Mouse (Mus musculus): ENCODE measurements around the gene Tob2. TPM values are rescaled to one million over a fixed set of nuclear protein-coding genes. Genes with fewer than 3 reads are reported as not detected.

The Tob2 gene
- total RNA-seq, 4 experiments from 2014 or later: 26.6 to 40.2 (median 33.5) TPM

DNA sequence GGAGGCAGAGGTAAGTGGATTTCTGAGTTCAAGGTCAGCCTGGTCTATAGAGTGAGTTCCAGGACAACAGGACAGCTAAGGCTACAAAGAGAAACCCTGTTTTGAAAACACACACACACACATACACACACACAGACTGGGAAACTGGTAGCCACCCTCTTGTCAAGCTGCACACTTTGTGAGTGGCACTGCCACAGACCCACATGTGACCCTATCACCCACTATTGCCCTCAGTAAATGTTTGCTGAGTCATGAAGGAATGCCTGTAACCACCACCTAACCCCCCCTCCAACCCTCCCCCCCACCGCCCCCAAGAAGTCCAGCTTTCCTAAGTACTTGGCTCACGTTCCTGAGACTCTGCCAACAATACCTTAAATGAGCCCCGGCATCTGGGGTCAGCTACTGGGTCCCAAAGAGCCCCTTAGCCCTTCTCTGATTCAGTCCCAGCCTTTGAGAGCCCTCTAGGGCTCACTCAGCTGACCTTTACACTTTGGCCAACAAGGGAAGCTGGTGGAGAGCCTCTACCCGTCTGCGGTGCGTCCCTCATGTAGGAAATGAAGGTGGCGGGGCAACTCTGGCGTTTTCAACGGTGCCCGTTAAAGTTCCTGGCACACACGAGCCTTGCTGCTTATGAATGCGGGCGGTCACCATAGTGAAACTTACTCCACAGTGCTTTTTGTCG lies 19.9 kb downstream of the Tob2 start:
- DNase-seq (ENCODE audit: low spot score in 2 of 2): no peak

DNA sequence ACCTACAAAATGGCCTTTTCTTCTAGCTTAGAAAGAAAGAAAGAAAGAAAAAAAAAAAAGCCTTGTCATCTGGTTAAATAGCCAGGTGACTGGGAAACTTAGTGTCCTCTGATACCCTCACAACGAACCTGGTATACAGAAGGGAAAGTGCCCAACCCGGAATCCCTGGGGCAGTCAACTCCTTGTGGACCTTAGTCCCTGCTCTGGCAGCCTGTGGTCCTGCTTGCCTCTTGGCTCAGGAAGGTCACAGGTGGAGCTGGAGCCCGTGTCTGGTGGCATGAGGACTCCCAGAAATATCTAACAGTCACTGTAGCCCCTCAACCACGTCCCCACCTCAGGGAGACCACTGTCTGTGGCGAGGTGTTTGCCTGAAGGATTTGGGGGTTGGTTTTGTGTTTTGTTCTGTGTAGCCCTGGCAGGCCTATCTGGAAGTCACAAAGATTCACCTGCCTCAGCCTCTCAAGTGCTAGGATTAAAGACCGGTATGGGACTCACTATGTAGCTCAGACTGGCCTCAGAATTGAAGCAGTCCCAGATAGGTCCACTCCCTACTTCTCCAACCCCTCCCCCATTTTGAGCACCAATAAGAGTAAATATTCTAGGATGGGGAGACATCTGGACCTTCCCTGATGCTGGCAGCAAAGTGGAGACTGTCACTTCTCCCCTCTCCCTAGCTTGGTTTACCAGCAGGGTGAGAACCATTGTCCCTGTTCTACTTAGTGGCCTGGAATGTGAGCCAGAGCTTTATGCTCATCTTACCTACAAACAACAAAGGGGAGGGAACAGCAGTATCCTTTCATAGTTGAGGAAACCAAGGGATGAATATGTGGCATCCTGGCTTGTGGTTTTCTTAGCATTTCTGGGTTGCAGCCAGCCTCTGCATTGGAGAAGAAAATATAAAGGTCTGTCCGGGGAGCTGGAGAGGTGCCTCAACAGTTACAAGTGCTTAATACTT lies 21.4 kb downstream of the Tob2 start:
- DNase-seq (ENCODE audit: low spot score in 2 of 2): no peak

DNA sequence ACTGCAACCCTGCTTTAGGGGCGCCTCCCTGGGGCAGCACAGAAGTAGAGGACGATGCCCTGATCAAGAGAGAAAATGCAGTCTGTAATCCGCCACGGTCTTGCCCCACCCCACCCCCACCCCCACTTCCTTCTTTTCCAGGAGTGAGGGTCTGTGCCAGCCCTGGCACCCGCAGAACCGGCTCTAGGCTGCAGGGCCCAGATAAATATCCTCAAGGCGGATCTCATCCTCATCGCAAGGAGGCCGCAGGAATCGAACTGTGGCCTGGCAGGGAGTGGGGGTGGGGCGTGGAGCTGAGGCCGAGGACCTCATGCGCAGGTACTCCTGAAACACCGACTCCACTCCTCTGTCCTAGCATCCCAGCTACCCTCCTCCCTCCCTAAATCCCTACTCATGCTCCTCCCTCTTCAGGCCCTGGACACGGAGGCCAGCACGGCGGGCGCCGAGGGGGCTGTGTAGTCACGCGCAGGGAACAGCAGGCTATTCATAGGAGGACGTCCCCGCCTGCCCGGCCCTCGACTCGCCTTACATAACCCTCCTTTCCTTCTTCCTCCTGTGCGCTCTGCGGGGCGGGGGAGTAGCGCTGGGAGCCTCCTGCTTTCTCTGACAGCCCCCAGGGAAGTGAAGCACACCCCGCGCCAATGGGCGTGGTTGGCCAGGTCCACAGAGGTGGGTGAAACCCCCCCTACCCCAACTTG lies 22.3 kb downstream of the Tob2 start:
- peak; percentile 75 to 95 for DNase-seq (ENCODE audit: low spot score in 2 of 2)

DNA sequence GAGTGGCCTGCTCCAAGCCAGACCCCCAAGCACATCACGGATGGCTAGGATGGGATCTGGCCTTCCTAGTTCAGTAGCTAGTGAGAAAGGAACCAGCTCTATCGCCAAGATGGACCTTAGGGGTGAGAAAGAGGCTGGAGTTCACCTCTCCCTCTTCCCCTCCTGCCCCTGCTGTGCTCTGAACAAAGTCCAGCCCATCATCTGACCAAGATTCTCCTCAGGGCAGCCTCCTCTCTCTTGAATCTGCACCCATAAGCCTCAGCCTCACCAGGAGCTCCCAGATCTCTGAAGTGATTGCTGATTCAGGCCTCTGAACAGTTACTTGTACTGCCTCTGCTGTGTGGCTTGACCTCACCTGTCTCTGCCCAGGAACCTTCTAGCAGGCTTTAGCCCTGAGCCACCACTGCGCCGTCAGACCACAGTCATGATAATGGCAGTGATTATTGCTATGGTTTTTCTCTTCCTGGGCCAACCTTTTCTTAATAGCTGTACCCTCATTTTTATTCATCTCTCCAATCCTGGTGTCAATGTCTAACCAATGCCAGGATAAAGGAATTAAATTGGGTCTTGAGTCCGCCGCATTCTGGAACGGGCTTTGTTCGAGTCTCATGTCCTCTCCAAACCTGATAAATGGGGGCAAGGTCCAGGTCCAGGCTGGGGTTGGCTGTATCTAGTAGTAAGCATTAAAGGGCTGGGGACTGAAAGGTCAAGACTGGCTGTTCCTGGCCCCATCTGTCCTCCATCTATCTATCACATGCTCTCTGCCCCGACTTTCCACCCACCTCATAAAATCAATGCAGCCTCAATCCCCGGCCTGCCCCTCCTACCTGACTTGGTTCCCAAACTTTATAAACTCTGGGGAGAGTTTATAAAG lies 23.4 kb downstream of the Tob2 start:
- no peak for DNase-seq (ENCODE audit: low spot score in 2 of 2)

DNA sequence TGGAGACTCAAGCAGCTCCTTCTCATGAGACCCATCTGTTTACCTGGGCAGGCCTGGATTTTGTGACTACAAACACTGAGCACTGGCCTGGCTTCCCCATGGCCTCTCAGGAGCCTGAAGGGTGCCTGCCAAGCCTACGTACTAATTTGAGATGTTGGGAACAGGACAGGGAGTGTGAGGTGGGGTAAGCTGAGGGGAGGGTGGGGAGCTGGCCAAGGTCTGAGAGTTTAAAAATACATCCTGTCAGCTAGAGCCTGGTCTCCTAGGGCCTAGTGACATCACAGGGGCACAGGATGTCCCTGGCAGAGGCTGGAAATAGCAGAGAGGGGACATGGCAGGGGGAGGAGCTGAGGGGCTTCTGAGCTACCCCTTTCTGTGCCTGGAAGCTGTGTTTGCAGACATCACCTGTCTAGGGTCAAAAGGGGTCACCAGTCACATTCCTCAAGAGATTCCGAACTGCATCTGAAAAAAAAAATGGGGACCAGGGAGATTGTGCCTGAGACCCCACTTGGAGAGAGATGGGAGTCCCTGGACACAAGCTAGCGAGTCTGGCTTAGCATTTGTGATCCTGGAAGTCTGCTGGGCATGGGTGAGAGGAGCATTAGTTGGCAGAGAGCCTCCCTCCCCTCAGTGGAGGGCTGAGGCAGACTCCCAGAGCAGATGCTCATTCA lies 24.3 kb downstream of the Tob2 start:
- DNase-seq (ENCODE audit: low spot score in 2 of 2): no peak

DNA sequence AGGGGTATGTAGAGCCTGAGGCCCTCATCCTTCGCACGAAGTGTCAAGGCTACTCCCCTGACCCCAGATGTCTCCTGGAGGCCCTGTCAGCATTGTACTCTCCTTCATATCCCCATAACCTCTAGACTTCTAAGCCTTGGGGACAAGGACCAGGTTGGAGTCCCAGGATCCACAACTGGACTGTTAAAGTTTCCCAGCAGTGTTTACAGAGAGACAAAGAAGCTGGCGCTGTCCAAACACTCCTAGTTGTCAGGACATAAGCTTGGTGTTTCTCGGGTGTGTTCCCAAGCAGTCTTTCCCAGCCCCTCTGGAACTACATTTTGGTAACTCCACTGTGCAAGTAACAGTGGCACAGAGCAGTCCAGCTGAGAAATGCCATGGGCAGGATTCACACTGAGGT lies 25.1 kb downstream of the Tob2 start:
- DNase-seq (ENCODE audit: low spot score in 2 of 2): no peak

DNA sequence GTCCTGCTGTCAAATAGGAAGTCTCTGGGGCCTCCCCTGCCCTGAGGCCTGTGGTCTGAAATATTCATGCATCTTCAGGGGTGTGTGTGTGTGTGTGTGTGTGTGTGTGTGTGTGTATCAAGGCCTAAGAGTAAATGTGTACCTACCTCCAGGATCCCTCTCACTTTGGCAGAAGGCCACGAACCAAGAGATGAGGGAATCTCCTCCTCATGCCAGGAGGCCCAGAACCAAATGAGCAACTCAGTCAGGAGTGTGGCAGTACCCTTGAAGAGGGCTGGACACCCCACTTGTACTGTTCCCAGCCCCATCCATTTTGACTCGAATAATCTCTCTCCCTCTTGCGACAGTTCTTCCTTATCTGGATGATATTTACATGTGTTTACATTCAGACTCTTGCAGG lies 26.4 kb downstream of the Tob2 start:
- DNase-seq (ENCODE audit: low spot score in 2 of 2): no peak

DNA sequence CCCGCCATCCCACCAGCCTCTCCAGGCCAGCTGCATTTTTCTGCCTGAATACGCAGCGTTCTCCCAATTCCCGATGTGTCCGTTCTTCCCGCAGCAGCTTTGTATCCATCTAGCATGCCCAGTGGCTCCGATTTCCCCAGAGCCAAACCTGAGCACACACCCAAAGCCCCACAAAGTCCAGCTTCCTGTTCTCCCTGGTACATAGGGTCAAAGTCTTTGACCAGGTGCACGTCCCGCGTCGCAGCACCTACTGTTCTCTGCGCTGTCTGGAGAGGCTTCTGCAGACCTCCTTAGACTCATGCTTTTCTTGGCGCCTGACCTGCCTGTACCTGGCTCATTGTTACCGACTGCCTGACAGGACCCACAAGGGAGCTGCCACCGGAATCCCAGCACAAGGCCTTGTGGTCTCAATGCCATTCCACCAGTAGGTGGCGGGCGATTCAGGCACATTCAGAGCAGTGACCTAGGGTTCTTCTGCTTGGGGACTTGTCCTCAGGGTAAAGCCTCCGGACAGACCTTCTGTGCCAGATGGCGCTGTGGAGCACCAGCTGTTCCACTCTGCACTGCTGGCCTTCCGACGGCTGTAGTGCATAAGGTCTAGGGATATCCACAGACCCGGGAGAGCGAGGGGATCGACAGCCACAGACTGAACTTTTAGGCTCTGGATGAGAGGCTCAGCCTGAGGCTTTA lies 27.3 kb downstream of the Tob2 start:
- peak; percentile 73 to 80 for DNase-seq (ENCODE audit: low spot score in 2 of 2)

DNA sequence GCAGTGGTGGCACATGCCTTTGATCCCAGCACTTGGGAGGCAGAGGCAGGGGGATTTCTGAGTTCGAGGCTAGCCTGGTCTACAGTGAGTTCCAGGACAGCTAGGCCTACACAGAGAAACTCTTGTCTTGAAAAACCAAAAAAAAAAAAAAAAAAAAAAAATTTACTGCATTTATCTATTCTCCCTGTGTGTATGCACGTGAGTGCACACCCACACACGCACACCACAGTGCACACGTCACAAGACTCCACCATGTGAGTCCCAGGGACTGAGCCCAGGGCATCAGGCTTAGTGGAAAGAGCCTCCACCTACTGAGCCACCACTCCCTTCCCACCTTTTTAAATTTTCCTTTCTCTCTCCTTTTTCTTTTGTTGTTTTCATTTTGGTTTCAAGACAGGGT lies 28.1 kb downstream of the Tob2 start:
- DNase-seq (ENCODE audit: low spot score in 2 of 2): no peak

DNA sequence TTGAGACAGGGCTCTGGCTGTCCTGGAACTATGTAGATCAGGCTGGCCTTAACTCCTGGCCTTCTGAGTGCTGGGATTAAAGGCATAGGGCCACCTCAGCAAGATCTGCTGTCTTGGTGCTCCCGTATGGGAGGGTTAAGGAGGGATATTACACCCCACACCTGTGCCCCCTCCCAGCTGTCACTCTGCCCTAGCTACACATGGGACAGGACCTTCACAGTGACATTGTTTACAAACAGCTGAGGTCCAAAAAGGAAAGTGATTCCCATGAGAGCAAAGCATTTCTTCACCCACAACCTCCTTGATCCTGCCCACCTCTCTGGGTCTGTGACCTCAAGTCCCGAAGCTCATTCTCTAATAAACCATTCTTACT lies 29.4 kb downstream of the Tob2 start:
- no peak for DNase-seq (ENCODE audit: low spot score in 2 of 2)

DNA sequence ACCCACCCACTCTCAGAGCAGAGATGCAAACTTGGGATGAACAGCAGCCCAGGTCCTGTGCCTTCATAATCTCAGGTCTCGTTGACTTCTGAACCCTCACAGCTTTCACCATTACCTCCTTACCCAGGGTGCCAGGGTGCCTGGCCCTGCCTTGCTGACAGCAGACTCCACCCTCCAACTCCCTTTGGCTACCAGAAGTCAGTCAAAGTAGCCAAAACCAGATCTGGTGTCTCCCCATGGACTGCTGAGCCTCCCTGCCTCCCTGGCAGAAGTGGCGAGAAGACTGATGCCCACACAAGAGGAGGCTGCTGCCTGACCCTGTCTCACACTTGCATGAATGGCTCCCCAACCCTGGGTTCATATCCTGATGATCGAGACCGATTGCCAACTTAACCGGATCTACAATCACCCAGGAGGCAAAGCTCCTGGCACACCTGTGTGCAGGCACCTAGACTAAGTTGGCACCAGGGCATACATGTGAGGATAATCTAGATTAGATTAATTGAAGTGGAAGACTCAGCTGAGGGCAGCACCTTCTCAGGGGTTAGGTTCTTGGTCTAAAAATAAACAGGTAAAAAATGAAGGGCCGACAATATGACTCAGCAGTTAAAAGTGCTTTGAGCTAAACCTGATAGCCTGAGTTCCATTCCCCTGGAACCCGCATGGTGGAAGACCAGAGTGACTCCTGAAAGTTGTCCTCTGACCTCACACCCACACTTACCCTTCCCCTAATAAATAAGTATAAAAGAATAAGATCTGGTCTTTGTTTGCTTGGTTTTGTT lies 30.0 kb downstream of the Tob2 start:
- no peak for DNase-seq (ENCODE audit: low spot score in 2 of 2)

DNA sequence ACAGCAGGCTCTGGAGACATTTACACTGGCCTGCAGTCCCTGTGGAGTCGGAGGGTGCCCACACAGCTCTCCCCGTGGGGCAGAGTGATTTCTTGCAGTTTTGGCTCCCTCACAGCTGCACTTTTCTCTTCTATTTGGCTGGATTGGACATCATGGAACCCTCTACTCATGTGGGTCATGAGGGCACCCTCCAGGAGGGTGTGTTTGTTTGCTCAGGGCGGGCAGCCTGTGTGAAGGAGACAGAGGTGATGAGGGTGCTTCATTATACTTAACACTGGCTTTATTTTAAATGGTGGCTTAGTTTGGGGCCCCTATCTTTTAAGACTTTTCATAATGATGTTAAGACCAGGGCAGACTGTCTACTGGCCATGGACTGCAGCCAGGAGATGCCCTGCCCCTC lies 33.8 kb downstream of the Tob2 start:
- DNase-seq (ENCODE audit: low spot score in 2 of 2): no peak

DNA sequence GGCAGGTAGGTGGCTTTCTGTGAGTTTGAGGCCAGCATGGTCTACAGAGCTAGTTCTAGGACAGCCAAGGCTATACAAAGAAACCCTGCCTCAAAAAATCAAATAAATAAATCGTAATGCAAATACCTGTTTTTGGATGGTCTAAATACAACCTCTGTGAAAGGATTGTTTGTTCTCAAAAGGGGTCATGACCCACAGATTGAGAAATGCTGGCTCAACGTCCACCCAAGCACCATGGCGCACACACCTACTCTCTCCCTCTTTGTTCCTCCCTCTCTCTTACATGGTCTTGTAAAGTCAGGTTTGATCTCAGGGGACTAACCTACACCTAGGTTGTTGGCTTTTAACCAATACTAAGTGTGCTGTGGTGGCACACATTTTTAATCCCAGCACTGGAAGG lies 36.0 kb downstream of the Tob2 start:
- no peak for DNase-seq (ENCODE audit: low spot score in 2 of 2)

DNA sequence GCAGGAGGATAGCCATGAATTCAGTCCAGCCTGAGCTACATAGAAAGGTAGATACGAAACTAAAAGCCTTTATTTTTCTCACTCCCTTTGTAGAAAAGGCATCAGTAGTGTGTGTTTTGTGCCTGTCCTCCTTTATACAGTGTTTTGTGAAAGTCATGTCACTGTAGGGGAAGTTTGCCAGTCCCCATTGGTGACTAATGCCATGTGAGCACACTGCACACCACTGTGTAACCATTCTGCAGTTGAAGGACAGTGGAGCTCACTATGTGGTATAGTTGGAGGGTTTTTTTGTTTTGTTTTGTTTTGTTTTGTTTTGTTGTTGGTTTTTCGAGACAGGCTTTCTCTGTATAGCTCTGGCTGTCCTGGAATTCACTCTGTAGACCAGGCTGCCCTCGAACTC lies 40.2 kb downstream of the Tob2 start:
- no peak for DNase-seq (ENCODE audit: low spot score in 2 of 2)

DNA sequence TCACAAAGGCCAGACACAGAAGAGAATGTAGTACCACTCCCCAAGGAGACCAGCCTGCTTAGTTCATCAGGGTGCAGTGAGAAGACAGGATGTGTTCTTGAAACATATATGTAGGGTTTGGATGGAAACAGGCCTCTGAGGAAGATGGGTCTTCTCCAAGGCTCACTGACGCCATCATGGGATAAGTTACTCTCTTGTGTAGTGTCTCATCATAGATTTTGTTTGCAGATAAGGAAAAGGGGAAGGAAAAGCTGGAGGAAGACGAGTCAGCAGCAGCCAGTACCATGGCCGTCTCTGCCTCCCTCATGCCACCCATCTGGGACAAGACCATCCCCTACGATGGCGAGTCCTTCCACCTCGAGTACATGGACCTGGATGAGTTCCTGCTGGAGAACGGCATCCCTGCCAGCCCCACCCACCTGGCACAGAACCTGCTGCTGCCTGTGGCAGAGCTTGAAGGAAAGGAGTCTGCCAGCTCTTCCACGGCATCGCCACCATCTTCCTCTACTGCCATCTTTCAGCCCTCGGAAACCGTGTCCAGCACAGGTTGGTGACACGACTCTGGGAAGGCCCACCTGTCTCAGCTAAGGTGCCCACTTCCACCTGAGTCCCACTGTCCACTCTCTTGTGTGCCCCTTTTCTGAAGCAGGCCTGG lies 43.8 kb downstream of the Tob2 start:
- peak in 1 of 2 experiments; percentile 46 for DNase-seq (ENCODE audit: low spot score in 2 of 2)

DNA sequence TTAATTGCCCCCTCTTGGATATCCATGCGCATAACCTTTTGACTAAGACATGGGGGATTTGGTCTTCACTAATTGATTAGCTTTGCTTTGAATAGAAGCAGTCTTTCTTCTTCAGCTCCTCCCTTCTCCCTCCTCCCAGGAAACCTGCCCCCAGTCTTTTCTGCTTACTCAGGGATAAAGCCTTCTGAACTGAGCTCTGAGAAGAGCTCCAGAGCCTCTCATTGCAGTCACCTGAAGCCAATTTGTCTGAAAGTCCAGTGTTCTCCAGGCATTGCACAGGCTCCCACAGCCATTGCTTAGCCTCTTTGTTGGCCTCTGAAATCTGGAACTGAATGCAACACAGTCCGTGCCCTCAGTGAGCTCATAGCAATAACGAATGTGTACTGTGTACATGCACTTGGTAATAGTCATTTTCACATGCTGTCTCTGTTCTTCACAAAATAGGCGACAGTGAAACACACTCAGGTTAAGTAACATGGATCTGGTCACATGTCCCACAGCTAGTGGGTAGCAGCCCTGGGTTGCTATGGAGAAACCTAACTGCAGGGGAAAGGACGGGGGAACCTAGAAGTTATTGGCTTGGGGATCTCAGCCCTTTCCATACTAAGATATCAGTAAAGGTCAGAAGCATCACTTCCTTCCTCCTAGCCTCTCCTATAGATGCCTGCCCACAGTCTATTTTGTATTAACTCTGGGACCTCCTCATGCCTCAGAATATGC lies 44.5 kb downstream of the Tob2 start:
- no peak for DNase-seq (ENCODE audit: low spot score in 2 of 2)

DNA sequence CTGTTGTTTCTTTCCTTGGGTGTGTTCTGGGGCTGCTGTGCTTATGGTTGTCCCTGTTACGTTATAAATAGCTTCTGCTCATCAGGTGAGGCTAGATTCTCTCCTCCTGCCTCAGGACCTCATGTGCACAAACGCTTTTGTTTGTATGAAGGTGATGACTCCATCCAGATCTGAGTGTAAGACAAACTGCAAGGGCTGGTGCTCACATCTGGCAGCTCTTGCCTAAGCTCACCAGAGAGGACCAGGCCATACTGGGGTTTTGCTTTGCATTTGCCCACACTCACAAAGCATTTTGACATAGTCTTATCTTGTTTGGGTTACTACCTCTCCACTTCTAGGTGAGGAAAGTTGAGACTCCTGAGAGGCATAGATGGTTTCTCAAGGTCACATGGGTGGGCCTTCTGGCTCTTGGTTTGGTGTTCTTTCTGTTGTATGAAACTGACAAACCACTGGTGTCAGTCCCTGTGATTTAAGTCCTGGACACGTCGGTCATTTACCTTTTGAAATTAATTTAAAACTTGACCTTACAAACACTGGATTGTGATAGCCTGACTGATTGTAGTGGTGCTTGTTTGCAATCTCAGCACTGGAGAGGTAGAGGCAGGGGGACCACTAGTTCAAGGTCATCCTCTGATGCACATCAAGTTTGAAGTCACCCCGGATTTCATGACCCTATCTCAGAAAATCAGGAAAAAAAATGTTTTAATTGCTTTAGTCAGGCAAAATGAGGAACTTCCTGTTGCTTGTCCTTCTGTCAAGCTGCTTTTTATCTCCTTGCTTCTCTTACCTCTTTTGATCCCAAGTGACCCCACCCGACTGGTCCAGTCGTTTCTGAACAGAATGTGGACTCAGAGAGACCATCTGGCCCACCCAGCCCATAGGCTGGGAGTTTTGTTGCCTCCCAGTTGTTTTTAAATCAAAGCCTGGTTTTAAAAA lies 45.6 kb downstream of the Tob2 start:
- DNase-seq (ENCODE audit: low spot score in 2 of 2): no peak

Data from left cerebral cortex, adult 8-10 months (tissue).